Mouse (Mus musculus) olfactory bulb, adult 2 months (tissue): Measurements from ENCODE around the gene Ccpg1os. TPM values are rescaled to one million over a fixed set of nuclear protein-coding genes. Genes with fewer than 3 reads are reported as not detected.

Experiments
- H3K27ac ChIP-seq: fragments of 200-500 bp; 2 replicates; pipeline ENCODE4 v1.5.1; 2012; ENCODE audit warnings: low read depth, low read length; ENCODE audit not compliant: insufficient read depth
- H3K4me1 ChIP-seq: fragments of 200-500 bp; 2 replicates; pipeline ENCODE4 v1.6.1; 2012; ENCODE audit warnings: low read length; ENCODE audit not compliant: control insufficient read depth, insufficient read depth
- H3K4me3 ChIP-seq: fragments of 200-500 bp; 2 replicates; pipeline ENCODE4 v1.5.1; 2012; ENCODE audit warnings: mild to moderate bottlenecking, low read depth, low read length, moderate library complexity; ENCODE audit not compliant: insufficient read depth
- CTCF ChIP-seq: fragments of 200-500 bp; IDR thresholded peaks from 2 replicates; pipeline ENCODE4 v1.5.1; 2012; ENCODE audit warnings: low read depth, mild to moderate bottlenecking, low read length, moderate library complexity; ENCODE audit not compliant: insufficient read depth
- POLR2A ChIP-seq: fragments of 200-500 bp; IDR thresholded peaks from 2 replicates; pipeline ENCODE4 v1.6.1; 2012; ENCODE audit warnings: mild to moderate bottlenecking, low read depth, low read length, moderate library complexity; ENCODE audit not compliant: insufficient read depth
- WGBS: fragments of 180-500 bp; shearing (Covaris S2); methylation state at CpG from one replicate; pipeline ENCODE4 v1.1.7; 2018; 5-methylcytosine and 5-hydroxymethylcytosine counted together
- polyA plus RNA-seq: library from polyadenylated mRNA; stranded (reverse); fragments of >200 nt; gene quantifications from 2 replicates; pipeline ENCODE4 v1.2.4, GENCODE M21; 2012; ENCODE audit warnings: low replicate concordance; ENCODE audit not compliant: missing spikeins, insufficient read depth, insufficient read length

The Ccpg1os gene
- polyA plus RNA-seq, 1 experiment, result not detected

DNA sequence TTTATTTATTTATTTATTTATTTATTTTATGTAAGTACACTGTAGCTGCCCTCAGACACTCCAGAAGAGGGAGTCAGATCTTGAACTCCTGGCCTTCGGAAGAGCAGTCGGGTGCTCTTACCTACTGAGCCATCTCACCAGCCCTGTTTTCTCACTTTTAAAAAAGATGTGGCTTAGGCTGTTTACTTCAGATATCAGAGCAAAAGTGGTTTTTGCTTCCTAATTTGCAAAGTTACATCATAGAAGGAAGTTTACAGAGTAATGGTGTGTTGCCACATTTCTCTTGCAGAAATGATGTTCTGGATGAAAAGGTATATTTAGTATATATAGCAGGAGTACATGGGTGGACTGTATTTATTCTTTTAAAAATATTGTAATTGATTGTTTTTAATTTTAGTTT, 6.2 kb upstream of the Ccpg1os start:
- Histone ChIP-seq H3K4me3 (no peak overlapping the region), H3K27ac (no peak overlapping the region), H3K4me1 (no peaks in the 10 kb centered on the region; the same call in 1 of the 2 replicates)
- TF ChIP-seq POLR2A, result no peak
- TF ChIP-seq CTCF, result no peak
- 89% methylated on average over 2 of the region's 2 CpGs for WGBS

DNA sequence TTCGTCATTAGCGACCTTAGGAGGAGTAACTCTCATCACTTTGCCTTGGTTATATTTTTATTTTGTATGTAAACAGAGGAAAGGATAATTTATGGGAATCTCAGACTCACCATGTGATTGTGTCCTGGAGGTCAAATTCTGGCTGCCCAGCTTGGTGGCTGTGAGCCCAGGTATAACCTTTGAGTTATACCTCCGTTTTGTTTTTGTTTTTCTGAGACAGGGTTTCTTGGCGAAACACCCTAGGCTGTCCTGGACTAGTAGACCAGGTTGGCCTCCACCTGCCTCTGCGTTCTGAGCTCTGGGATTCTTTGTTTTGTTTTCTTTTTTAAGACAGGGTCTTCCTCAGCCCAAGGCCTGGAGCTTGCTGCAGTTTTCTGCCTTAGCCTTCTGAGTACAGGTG, 3.5 kb upstream of the Ccpg1os start:
- no peak for TF ChIP-seq POLR2A
- TF ChIP-seq CTCF, result no peak
- Histone ChIP-seq H3K27ac (no peak overlapping the region), H3K4me3 (no peak overlapping the region), H3K4me1 (no peaks in the 10 kb centered on the region; the same call in 1 of the 2 replicates)
- WGBS, result 82% methylated on average over 5 of the region's 5 CpGs

DNA sequence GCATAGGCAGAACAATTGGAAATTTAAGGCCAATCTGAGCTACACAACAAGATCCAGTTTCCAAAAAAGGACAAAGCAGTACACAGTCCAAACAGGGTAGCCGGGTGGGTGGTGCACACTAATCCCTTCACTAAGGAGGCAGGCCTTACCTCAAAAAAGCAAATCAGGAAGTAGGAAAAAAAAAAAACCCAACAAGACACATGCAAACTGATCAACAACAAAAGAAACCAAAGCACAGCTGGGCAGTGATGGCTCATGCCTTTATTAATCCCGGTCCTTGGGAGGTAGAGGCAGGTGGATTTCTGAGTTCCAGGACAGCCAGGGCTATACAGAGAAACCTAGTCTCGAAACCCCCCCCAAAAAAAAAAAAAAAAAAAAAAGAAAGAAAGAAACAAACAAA, 2.5 kb upstream of the Ccpg1os start:
- H3K27ac ChIP-seq, result no peak overlapping the region
- TF ChIP-seq POLR2A (no peak), CTCF (no peak)
- no peaks in the 10 kb centered on the region; the same call in 1 of the 2 replicates for H3K4me1 ChIP-seq
- 42% methylated on average over 3 of the region's 3 CpGs for WGBS
- no peak overlapping the region for H3K4me3 ChIP-seq

DNA sequence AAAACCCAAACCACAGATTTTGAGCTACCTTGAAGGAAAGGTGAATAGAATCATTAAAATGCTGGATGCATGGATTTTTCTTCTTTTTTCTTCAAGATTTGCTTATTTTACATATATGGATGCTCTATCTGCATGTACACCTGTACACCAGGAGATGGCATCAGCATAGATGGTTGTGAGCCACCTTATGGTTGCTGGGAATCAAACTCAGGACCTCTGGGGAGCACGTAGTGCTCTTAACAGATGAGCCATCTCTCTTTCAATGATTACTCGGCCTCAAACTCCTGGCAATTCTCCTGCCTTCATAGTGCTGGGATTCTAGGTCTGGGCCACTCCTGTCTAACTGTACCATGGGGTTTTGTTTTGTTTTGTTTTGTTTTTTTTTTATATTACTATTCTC, 2.1 kb downstream of the Ccpg1os start:
- Histone ChIP-seq H3K4me1 (no peaks in the 10 kb centered on the region; the same call in 1 of the 2 replicates), H3K4me3 (no peak overlapping the region), H3K27ac (no peak overlapping the region)
- TF ChIP-seq CTCF (no peak), POLR2A (no peak)
- WGBS, result 75% methylated on average over 2 of the region's 2 CpGs

DNA sequence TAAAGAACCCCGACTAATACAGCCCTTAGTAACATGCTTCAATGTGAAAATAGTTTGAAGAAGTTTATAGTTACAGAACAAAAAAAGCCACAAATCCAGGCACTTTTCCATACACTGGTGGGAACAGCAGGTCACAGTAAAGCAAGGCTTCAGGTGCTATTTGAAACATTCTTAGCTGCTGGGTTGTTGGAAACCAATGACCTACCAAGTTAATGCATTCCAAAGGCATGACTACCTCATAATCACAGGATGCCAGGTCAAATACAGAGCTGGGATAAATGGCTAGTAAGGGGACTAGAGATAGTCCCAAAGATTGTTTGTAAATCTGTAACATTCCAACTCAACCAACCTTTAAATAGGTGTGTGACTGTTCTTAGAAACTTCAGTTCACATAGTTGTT, 9.9 kb downstream of the Ccpg1os start:
- TF ChIP-seq POLR2A (no peak), CTCF (no peak)
- WGBS, result 95% methylated on average over 1 of the region's 1 CpGs
- Histone ChIP-seq H3K27ac (no peak overlapping the region), H3K4me1 (no peaks in the 10 kb centered on the region), H3K4me3 (no peak overlapping the region)

DNA sequence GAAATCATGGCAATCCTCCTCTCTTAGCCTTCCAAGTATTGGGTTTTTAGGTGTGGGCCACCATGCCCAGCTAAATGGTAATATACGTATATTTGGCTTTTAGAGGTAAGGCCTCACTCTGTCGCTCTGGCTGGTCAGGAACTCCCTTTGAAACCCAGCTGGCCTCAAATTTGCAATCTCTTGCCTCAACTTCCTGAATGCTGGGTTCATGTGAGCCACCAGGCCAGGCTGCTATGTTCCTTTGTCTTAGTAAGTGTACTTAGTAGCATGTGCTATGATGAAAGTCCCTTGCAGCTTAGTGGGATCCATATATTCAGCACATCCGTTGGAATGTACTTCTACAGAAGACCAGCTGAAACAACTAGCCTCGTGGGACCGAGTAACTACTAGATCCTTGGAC, 10.4 kb downstream of the Ccpg1os start:
- no peak overlapping the region for H3K27ac ChIP-seq
- H3K4me3 ChIP-seq, result no peak overlapping the region
- 92% methylated on average over 5 of the region's 5 CpGs for WGBS
- no peak for TF ChIP-seq POLR2A
- no peak for TF ChIP-seq CTCF
- no peaks in the 10 kb centered on the region for H3K4me1 ChIP-seq

DNA sequence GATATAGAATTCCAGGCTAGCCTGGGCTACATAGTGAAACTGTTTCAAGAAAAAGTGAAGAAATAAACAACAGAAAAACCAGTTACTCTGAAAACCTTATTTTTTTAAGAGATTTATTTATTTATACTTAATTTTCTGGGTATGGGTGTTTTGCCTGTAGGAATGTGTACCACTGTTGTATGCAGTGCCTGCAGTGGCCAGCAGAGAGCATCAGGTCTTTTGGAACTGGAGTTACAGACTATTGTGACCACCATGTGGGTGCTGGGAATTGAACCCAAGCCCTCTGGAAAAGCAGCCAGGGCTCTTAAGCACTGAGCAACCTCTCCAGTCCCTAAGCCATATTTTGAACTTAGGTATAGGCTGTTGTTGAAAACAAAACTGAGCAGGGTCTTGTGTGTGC, 12.2 kb downstream of the Ccpg1os start:
- H3K4me1 ChIP-seq, result peaks cover 3% of the 10 kb centered on the region
- TF ChIP-seq CTCF, result no peak
- TF ChIP-seq POLR2A, result no peak
- no peak overlapping the region for H3K27ac ChIP-seq
- no peak overlapping the region for H3K4me3 ChIP-seq

DNA sequence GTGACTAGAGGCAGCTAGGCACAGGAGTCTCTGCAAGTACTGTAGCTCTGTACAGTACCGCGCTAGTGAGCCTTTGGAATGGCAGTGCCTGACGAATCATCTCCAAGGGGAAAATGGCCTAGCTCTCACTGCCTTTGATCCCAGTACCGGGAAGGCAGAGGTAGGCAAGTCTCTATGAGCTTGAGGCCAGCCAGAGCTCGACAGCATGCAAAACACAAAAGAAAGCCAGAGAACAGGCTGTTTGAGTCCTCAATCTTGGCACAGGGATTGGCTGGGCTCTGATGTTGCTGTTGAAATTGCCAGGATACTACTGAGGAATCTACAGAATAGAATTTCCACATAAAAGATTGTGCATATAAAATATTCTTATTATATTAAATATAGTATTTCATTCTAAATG, 12.7 kb downstream of the Ccpg1os start:
- H3K4me3 ChIP-seq, result no peak overlapping the region
- TF ChIP-seq POLR2A, result no peak
- TF ChIP-seq CTCF, result no peak
- peaks cover 3% of the 10 kb centered on the region for H3K4me1 ChIP-seq
- no peak overlapping the region for H3K27ac ChIP-seq
- 79% methylated on average over 5 of the region's 5 CpGs for WGBS

DNA sequence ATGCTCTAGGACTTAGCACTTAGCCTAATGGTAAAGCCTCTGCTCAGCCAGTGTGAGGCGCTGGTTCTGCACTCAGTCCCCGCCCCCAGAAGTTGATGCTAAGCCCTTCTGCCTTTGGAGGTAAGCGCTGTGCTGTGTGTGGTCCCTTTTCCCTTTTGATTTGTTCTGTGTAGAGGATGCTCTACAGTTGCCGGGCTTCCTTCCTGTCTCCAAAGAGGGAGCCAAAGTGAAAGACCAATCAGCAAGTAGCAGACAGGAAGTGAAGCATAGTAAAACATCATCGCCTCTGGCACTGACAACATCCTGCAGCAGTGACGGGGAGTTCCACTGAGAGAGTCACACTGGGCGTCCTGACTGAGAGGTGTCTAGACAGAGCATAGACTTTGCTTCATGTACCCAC, 15.3 kb downstream of the Ccpg1os start:
- Histone ChIP-seq H3K4me1 (peaks cover 3% of the 10 kb centered on the region), H3K27ac (no peak overlapping the region), H3K4me3 (no peak overlapping the region)
- WGBS, result 77% methylated on average over 7 of the region's 7 CpGs
- TF ChIP-seq POLR2A (no peak), CTCF (no peak)
